Mouse (Mus musculus): Measurements from ENCODE around the gene Tram2. TPM values are rescaled to one million over a fixed set of nuclear protein-coding genes. Genes with fewer than 3 reads are reported as not detected.

Gene Tram2
- total and polyA plus RNA-seq, 2 experiments from 2014 or later = 1.4 to 2.1 TPM

- DNase-seq (ENCODE audit: low spot score) (no peak), ATAC-seq (ENCODE audit: low FRiP score) (no peak)
- 87% methylated on average over 7 of the region's 7 CpGs for WGBS
- Histone ChIP-seq H3K4me1 (ENCODE audit: insufficient read depth, low read length) (no peaks in the 10 kb centered on the region), H3K36me3 (ENCODE audit: insufficient read depth, low read length) (no peaks in the 10 kb centered on the region), H3K27me3 (ENCODE audit: insufficient read depth, low read length) (no peaks in the 10 kb centered on the region), H3K4me3 (ENCODE audit: low read depth, low read length) (no peak overlapping the region), H3K27ac (ENCODE audit: low read depth, low read length) (no peak overlapping the region), H3K9ac (replicated peaks; ENCODE audit: low read length, poor library complexity, severe bottlenecking) (no peak overlapping the region), H3K4me2 (ENCODE audit: low read depth, low read length, poor library complexity, severe bottlenecking) (no peak overlapping the region), H3K9me3 (ENCODE audit: low read length) (no peaks in the 10 kb centered on the region)
- TF ChIP-seq CTCF (IDR thresholded peaks at IDR 0.05) = no peak
Measured at GRCm38 (mm10) chr1:21042461-21042860, 36.6 kb downstream of the Tram2 start.

GRCm38 (mm10) chr1:21040610-21041326 lies 38.3 kb downstream of the Tram2 start:
- TF ChIP-seq CTCF (IDR thresholded peaks at IDR 0.05) = no peak

DNA sequence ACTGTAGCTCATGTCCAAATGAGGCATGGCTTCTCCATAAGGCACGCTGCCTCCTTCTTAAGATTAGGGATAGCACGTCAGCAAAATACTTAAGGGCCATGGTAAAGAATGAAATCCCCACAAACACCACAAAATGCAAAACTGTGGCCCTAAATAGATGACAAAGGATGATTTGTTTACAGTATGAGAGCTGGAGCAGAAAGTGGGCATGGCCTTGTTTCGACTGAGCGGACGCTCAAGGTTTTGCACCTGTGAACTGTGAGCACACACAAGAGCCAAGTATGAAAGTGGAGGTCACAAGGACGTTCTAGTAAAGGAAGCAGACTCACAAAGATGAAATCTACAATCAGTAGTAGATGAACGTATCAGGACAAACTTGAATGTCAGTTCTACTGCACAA lies 38.9 kb downstream of the Tram2 start:
- Histone ChIP-seq H3K27me3 (ENCODE audit: insufficient read depth, low read length) (no peaks in the 10 kb centered on the region), H3K36me3 (ENCODE audit: insufficient read depth, low read length) (no peaks in the 10 kb centered on the region), H3K4me1 (ENCODE audit: insufficient read depth, low read length) (no peaks in the 10 kb centered on the region), H3K4me3 (ENCODE audit: low read depth, low read length) (no peak overlapping the region), H3K9me3 (ENCODE audit: low read length) (no peaks in the 10 kb centered on the region), H3K4me2 (ENCODE audit: low read depth, low read length, poor library complexity, severe bottlenecking) (no peak overlapping the region), H3K27ac (ENCODE audit: low read depth, low read length) (no peak overlapping the region), H3K9ac (replicated peaks; ENCODE audit: low read length, poor library complexity, severe bottlenecking) (no peak overlapping the region)
- DNase-seq (ENCODE audit: low spot score) (no peak), ATAC-seq (ENCODE audit: low FRiP score) (no peak)
- TF ChIP-seq CTCF (IDR thresholded peaks at IDR 0.05) = no peak
- WGBS = 94% methylated on average over 7 of the region's 7 CpGs

More at GRCm38 (mm10) chr1:21040610-21041326, 38.3 kb downstream of the Tram2 start:
- H3K4me2 ChIP-seq (ENCODE audit: low read depth, low read length, poor library complexity, severe bottlenecking) = no peak overlapping the region
- 90% methylated on average over 7 of the region's 7 CpGs for WGBS
- no peak overlapping the region for H3K4me3 ChIP-seq (ENCODE audit: low read depth, low read length)
- H3K36me3 ChIP-seq (ENCODE audit: insufficient read depth, low read length) = no peaks in the 10 kb centered on the region
- H3K27ac ChIP-seq (ENCODE audit: low read depth, low read length) = no peak overlapping the region
- no peaks in the 10 kb centered on the region for H3K9me3 ChIP-seq (ENCODE audit: low read length)
- DNase-seq (ENCODE audit: low spot score) (no peak), ATAC-seq (ENCODE audit: low FRiP score) (no peak)
- no peaks in the 10 kb centered on the region for H3K4me1 ChIP-seq (ENCODE audit: insufficient read depth, low read length)
- H3K27me3 ChIP-seq (ENCODE audit: insufficient read depth, low read length) = no peaks in the 10 kb centered on the region
- no peak overlapping the region for H3K9ac ChIP-seq (replicated peaks; ENCODE audit: low read length, poor library complexity, severe bottlenecking)

DNA sequence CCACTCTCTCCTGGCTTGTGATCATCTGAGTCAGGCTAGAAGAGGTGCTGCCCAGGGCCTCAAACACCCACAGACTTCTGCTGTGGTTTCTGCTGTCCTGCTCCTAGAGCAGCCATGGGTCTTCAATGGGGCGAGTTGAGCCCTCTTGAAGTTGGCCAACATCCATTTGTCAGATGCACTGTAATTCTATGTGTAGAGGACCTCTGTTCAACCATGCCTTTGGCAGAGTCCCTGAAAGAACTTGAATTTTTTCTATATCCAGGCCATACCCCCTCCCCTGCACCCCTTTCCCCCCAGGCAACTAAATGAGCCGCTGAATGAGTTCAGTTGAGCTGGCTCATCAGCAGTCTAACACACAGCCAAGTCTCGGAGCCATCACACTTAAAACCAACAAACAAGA lies 39.5 kb downstream of the Tram2 start:
- Histone ChIP-seq H3K4me3 (ENCODE audit: low read depth, low read length) (no peak overlapping the region), H3K9ac (replicated peaks; ENCODE audit: low read length, poor library complexity, severe bottlenecking) (no peak overlapping the region), H3K4me2 (ENCODE audit: low read depth, low read length, poor library complexity, severe bottlenecking) (no peak overlapping the region), H3K27me3 (ENCODE audit: insufficient read depth, low read length) (no peaks in the 10 kb centered on the region), H3K9me3 (ENCODE audit: low read length) (no peaks in the 10 kb centered on the region), H3K27ac (ENCODE audit: low read depth, low read length) (no peak overlapping the region), H3K36me3 (ENCODE audit: insufficient read depth, low read length) (no peaks in the 10 kb centered on the region), H3K4me1 (ENCODE audit: insufficient read depth, low read length) (no peaks in the 10 kb centered on the region)
- TF ChIP-seq CTCF (IDR thresholded peaks at IDR 0.05) = no peak
- DNase-seq (ENCODE audit: low spot score) (no peak), ATAC-seq (ENCODE audit: low FRiP score) (no peak)
- WGBS = 72% methylated on average over 3 of the region's 3 CpGs

- H3K36me3 ChIP-seq (ENCODE audit: insufficient read depth, low read length) = no peaks in the 10 kb centered on the region
- WGBS = 87% methylated on average over 6 of the region's 6 CpGs
- TF ChIP-seq CTCF (IDR thresholded peaks at IDR 0.05) = no peak
- ATAC-seq (ENCODE audit: low FRiP score) = no peak
- no peaks in the 10 kb centered on the region for H3K27me3 ChIP-seq (ENCODE audit: insufficient read depth, low read length)
- H3K4me3 ChIP-seq (ENCODE audit: low read depth, low read length) = no peak overlapping the region
- H3K27ac ChIP-seq (ENCODE audit: low read depth, low read length) = no peak overlapping the region
- no peaks in the 10 kb centered on the region for H3K9me3 ChIP-seq (ENCODE audit: low read length)
- no peak for DNase-seq (ENCODE audit: low spot score)
- no peak overlapping the region for H3K9ac ChIP-seq (replicated peaks; ENCODE audit: low read length, poor library complexity, severe bottlenecking)
- no peak overlapping the region for H3K4me2 ChIP-seq (ENCODE audit: low read depth, low read length, poor library complexity, severe bottlenecking)
- H3K4me1 ChIP-seq (ENCODE audit: insufficient read depth, low read length) = no peaks in the 10 kb centered on the region
Measured at GRCm38 (mm10) chr1:21037881-21038601, 41.0 kb downstream of the Tram2 start.

- WGBS = 86% methylated on average over 6 of the region's 6 CpGs
- Histone ChIP-seq H3K36me3 (ENCODE audit: insufficient read depth, low read length) (no peaks in the 10 kb centered on the region), H3K27ac (ENCODE audit: low read depth, low read length) (no peak overlapping the region), H3K9me3 (ENCODE audit: low read length) (no peaks in the 10 kb centered on the region), H3K27me3 (ENCODE audit: insufficient read depth, low read length) (no peaks in the 10 kb centered on the region), H3K4me3 (ENCODE audit: low read depth, low read length) (no peak overlapping the region), H3K4me1 (ENCODE audit: insufficient read depth, low read length) (no peaks in the 10 kb centered on the region), H3K4me2 (ENCODE audit: low read depth, low read length, poor library complexity, severe bottlenecking) (no peak overlapping the region), H3K9ac (replicated peaks; ENCODE audit: low read length, poor library complexity, severe bottlenecking) (no peak overlapping the region)
- DNase-seq (ENCODE audit: low spot score) (no peak), ATAC-seq (ENCODE audit: low FRiP score) (no peak)
- no peak for TF ChIP-seq CTCF (IDR thresholded peaks at IDR 0.05)
Measured at GRCm38 (mm10) chr1:21035878-21036277, 43.2 kb downstream of the Tram2 start.

Measured in midbrain, postnatal 0 days (tissue).